Mouse (Mus musculus): ENCODE data around the gene Vdr. TPM values are rescaled to one million over a fixed set of nuclear protein-coding genes. Genes with fewer than 3 reads are reported as not detected.
"Not testable (repeated sequence)": the region's sequence is repeated elsewhere in the genome, so short reads cannot be mapped to it uniquely, and the experiment has no call there.

The Vdr gene
- total RNA-seq, 2 experiments from 2014 or later: 2.8 to 3.0 TPM

GRCm38 (mm10) chr15:97878696-97879328 lies 31.6 kb downstream of the Vdr start:
- peak; percentile 25 for DNase-seq

- no peak for DNase-seq
Observed at GRCm38 (mm10) chr15:97875784-97876183, 34.6 kb downstream of the Vdr start.

- no peak for DNase-seq
Observed at GRCm38 (mm10) chr15:97873717-97874116, 36.7 kb downstream of the Vdr start.

- no peak for DNase-seq
Observed at GRCm38 (mm10) chr15:97872161-97872560, 38.3 kb downstream of the Vdr start.

- no peak for DNase-seq
Observed at GRCm38 (mm10) chr15:97871055-97872030, 39.1 kb downstream of the Vdr start.

- not testable (repeated sequence) for DNase-seq
Observed at GRCm38 (mm10) chr15:97870116-97870515, 40.3 kb downstream of the Vdr start.

- no peak for DNase-seq
Observed at GRCm38 (mm10) chr15:97868985-97869384, 41.4 kb downstream of the Vdr start.

- DNase-seq: no peak
Observed at GRCm38 (mm10) chr15:97865988-97866387, 44.4 kb downstream of the Vdr start.

- no peak for DNase-seq
Observed at GRCm38 (mm10) chr15:97865175-97865574, 45.3 kb downstream of the Vdr start.

GRCm38 (mm10) chr15:97864361-97865045 lies 45.9 kb downstream of the Vdr start:
- DNase-seq: no peak

- DNase-seq: no peak
Observed at GRCm38 (mm10) chr15:97863494-97863881, 46.9 kb downstream of the Vdr start.

- no peak for DNase-seq
Observed at GRCm38 (mm10) chr15:97862881-97863493, 47.4 kb downstream of the Vdr start.

- no peak for DNase-seq
Observed at GRCm38 (mm10) chr15:97860353-97860752, 50.1 kb downstream of the Vdr start.

GRCm38 (mm10) chr15:97858431-97858830 lies 52.0 kb downstream of the Vdr start:
- DNase-seq: no peak

- no peak for DNase-seq
Observed at GRCm38 (mm10) chr15:97854551-97854950, 55.9 kb downstream of the Vdr start.

GRCm38 (mm10) chr15:97854059-97854458 lies 56.4 kb downstream of the Vdr start:
- no peak for DNase-seq

- no peak for DNase-seq
Observed at GRCm38 (mm10) chr15:97852291-97852690, 58.1 kb downstream of the Vdr start.

- no peak for DNase-seq
Observed at GRCm38 (mm10) chr15:97851011-97851410, 59.4 kb downstream of the Vdr start.

GRCm38 (mm10) chr15:97850441-97850840 lies 60.0 kb downstream of the Vdr start:
- DNase-seq: no peak

- peak; percentile 93 for DNase-seq
Observed at GRCm38 (mm10) chr15:97849116-97849911, 61.1 kb downstream of the Vdr start.

- no peak for DNase-seq
Observed at GRCm38 (mm10) chr15:97847866-97848265, 62.6 kb downstream of the Vdr start.

- no peak for DNase-seq
Observed at GRCm38 (mm10) chr15:97847285-97847684, 63.1 kb downstream of the Vdr start.
